Mouse (Mus musculus): ENCODE data around the gene 9530053A07Rik. TPM values are rescaled to one million over a fixed set of nuclear protein-coding genes. Genes with fewer than 3 reads are reported as not detected.

Gene 9530053A07Rik
- total and polyA plus RNA-seq, 2 experiments, result not detected

DNA sequence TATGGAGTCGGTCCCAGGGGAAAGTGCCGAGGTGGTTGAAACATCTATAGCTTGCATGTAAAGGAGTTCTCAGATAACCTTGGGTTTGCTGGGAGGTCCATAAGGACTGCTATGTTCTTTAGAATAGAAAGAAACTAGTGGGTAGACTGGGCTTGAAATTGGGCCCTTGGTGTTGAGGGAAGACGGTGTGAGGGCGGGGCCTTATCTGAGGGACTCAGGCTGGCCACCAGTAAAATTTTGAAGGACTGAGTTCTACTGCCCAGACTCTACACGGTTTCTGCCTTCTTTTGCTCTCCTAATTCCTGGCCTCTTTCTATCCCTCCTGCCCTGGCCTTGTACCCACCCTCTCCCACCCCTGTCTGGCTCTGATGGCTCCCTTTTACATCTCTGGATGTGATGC lies 51.6 kb downstream of the 9530053A07Rik start:
- H3K9ac ChIP-seq (ENCODE audit: low read depth, low read length), result no peak overlapping the region; the same call in 1 of the 2 replicates
- 79% methylated on average over 5 of the region's 5 CpGs for WGBS
- H3K4me1 ChIP-seq (ENCODE audit: control insufficient read depth, insufficient read depth, low read length), result peaks cover 3% of the 10 kb centered on the region; the same call in 1 of the 2 replicates
- TF ChIP-seq POLR2A (IDR thresholded peaks at IDR 0.05; ENCODE audit: extremely low read depth, insufficient read depth, low read length), result no peak
- TF ChIP-seq CTCF (IDR thresholded peaks at IDR 0.05; ENCODE audit: low read depth, low read length), result no peak
- H3K79me2 ChIP-seq (ENCODE audit: control insufficient read depth, insufficient read depth, low read length), result peaks cover 5% of the 10 kb centered on the region; the same call in 1 of the 2 replicates
- H3K36me3 ChIP-seq (ENCODE audit: control insufficient read depth, insufficient read depth, low read length), result peaks cover 20% of the 10 kb centered on the region; the same call in 1 of the 2 replicates
- H3K27ac ChIP-seq (replicated peaks; ENCODE audit: insufficient read depth, low read depth, low read length), result no peak overlapping the region
- H3K27me3 ChIP-seq (ENCODE audit: control insufficient read depth, insufficient read depth, low read length), result no peaks in the 10 kb centered on the region
- H3K4me3 ChIP-seq (ENCODE audit: insufficient read depth, low read depth, low read length), result no peak overlapping the region; the same call in 1 of the 2 replicates
- DNase-seq (ENCODE audit: extremely low read depth, low read depth, low spot score), result no peak

DNA sequence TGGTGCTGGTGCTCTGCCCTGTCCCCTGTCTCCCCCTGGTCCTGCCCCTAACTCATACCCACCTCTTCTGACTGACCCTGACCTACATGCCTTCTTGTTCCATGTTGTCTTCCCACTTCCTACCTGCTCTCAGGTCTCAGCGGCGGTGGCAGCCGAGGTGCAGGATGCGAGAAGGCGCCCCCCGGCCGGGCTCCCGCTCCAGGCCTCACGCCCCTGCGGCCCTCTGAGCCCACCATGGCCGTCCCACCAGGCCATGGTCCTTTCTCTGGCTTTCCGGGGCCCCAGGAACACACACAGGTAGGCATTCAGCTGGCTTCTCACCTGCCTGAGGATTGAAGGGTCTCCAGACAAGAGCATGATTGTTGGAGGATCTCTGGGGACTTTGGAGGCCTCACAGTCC lies 52.1 kb downstream of the 9530053A07Rik start:
- Histone ChIP-seq H3K9ac (ENCODE audit: low read depth, low read length) (no peak overlapping the region), H3K4me1 (ENCODE audit: control insufficient read depth, insufficient read depth, low read length) (peaks cover 3% of the 10 kb centered on the region; the same call in 1 of the 2 replicates), H3K27ac (replicated peaks; ENCODE audit: insufficient read depth, low read depth, low read length) (no peak overlapping the region), H3K79me2 (ENCODE audit: control insufficient read depth, insufficient read depth, low read length) (peaks cover 5% of the 10 kb centered on the region; the same call in 1 of the 2 replicates), H3K36me3 (ENCODE audit: control insufficient read depth, insufficient read depth, low read length) (peaks cover 19% of the 10 kb centered on the region; the same call in 1 of the 2 replicates), H3K27me3 (ENCODE audit: control insufficient read depth, insufficient read depth, low read length) (no peaks in the 10 kb centered on the region), H3K4me3 (ENCODE audit: insufficient read depth, low read depth, low read length) (no peak overlapping the region)
- no peak for DNase-seq (ENCODE audit: extremely low read depth, low read depth, low spot score)
- TF ChIP-seq CTCF (IDR thresholded peaks at IDR 0.05; ENCODE audit: low read depth, low read length) (no peak), POLR2A (IDR thresholded peaks at IDR 0.05; ENCODE audit: extremely low read depth, insufficient read depth, low read length) (no peak)
- 95% methylated on average over 12 of the region's 12 CpGs for WGBS

DNA sequence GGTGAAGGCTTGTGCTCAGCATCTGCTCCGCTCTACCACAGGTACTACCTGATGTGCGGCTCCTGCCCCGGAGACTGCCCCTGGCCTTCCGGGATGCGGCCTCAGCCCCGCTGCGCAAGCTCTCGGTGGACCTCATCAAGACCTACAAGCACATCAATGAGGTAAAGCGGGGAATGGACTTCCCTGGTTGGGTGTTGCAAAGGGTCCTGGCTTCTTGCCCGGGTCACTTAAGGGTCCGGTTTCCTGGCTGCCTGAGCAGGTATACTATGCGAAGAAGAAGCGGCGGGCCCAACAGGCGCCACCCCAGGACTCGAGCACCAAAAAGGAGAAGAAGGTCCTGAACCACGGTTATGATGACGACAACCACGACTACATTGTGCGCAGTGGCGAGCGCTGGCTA lies 53.1 kb downstream of the 9530053A07Rik start:
- 95% methylated on average over 21 of the region's 22 CpGs for WGBS
- peaks cover 3% of the 10 kb centered on the region; the same call in 1 of the 2 replicates for H3K4me1 ChIP-seq (ENCODE audit: control insufficient read depth, insufficient read depth, low read length)
- TF ChIP-seq CTCF (IDR thresholded peaks at IDR 0.05; ENCODE audit: low read depth, low read length) (no peak), POLR2A (IDR thresholded peaks at IDR 0.05; ENCODE audit: extremely low read depth, insufficient read depth, low read length) (no peak)
- DNase-seq (ENCODE audit: extremely low read depth, low read depth, low spot score), result no peak
- no peak overlapping the region for H3K9ac ChIP-seq (ENCODE audit: low read depth, low read length)
- no peak overlapping the region for H3K4me3 ChIP-seq (ENCODE audit: insufficient read depth, low read depth, low read length)
- H3K36me3 ChIP-seq (ENCODE audit: control insufficient read depth, insufficient read depth, low read length), result peaks cover 19% of the 10 kb centered on the region; the same call in 1 of the 2 replicates
- H3K27me3 ChIP-seq (ENCODE audit: control insufficient read depth, insufficient read depth, low read length), result no peaks in the 10 kb centered on the region
- peaks cover 5% of the 10 kb centered on the region; the same call in 1 of the 2 replicates for H3K79me2 ChIP-seq (ENCODE audit: control insufficient read depth, insufficient read depth, low read length)
- H3K27ac ChIP-seq (replicated peaks; ENCODE audit: insufficient read depth, low read depth, low read length), result no peak overlapping the region

DNA sequence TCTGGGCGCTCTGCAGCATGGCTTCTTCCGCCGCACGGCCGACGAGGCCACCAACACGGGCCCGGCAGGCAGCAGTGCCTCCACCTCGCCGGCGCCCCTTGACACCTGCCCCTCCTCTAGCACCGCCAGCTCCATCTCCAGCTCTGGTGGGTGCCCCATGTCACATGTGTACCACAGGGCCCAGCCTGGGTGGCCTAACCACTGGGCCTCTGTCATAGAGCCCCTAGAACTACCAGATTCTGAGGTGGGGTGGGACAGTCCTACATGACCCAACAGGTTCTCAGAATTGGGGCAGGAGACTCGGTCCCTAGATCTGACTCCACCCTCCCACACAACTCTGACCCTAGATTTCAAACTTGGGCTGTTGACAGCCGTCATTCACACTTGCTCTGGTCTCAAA lies 56.6 kb downstream of the 9530053A07Rik start:
- H3K4me1 ChIP-seq (ENCODE audit: control insufficient read depth, insufficient read depth, low read length), result no peaks in the 10 kb centered on the region
- no peak overlapping the region for H3K9ac ChIP-seq (ENCODE audit: low read depth, low read length)
- no peak for DNase-seq (ENCODE audit: extremely low read depth, low read depth, low spot score)
- H3K27ac ChIP-seq (replicated peaks; ENCODE audit: insufficient read depth, low read depth, low read length), result no peak overlapping the region
- no peaks in the 10 kb centered on the region for H3K79me2 ChIP-seq (ENCODE audit: control insufficient read depth, insufficient read depth, low read length)
- no peak for TF ChIP-seq POLR2A (IDR thresholded peaks at IDR 0.05; ENCODE audit: extremely low read depth, insufficient read depth, low read length)
- TF ChIP-seq CTCF (IDR thresholded peaks at IDR 0.05; ENCODE audit: low read depth, low read length), result no peak
- H3K36me3 ChIP-seq (ENCODE audit: control insufficient read depth, insufficient read depth, low read length), result peaks cover 25% of the 10 kb centered on the region; the same call in 1 of the 2 replicates
- H3K4me3 ChIP-seq (ENCODE audit: insufficient read depth, low read depth, low read length), result no peak overlapping the region
- H3K27me3 ChIP-seq (ENCODE audit: control insufficient read depth, insufficient read depth, low read length), result no peaks in the 10 kb centered on the region
- 96% methylated on average over 14 of the region's 14 CpGs for WGBS

DNA sequence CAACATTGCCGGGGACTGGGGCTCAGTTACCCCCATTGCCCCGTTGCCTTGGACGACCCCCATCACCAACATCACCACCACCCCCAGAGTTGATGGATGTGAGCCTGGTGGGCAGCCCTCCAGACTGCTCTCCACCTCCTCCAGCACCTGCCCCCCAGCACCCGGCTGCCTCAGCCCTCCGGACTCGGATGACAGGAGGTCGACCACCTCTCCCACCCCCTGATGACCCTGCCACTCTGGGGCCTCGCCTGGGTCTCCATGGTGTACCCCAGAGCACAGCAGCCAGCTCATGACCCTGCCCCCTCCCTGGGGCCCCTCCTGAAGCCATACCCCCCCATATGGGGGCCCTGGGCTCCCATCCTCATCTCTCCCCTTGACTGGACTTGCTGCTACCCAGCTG lies 57.4 kb downstream of the 9530053A07Rik start:
- H3K36me3 ChIP-seq (ENCODE audit: control insufficient read depth, insufficient read depth, low read length), result peaks cover 25% of the 10 kb centered on the region; the same call in 1 of the 2 replicates

DNA sequence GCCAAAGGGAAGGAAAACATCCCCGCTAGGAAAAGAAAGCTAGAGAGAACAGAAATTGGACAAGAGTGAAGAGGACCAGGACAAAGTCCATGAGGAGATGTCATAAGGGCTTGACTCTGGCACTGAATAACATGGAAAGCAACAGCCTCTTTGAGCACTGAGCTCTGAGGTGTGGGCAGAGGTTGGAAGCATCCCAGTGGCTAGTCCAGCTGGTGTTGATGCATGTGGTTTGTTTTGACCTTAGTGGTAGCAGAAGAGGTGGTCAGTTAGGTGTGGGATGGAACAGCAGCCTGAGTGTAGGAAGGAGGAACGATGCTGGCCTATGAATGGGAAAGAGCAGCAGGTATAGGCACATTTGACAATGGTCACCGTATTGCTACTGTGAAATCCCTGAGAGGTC lies 62.2 kb downstream of the 9530053A07Rik start:
- DNase-seq (ENCODE audit: extremely low read depth, low read depth, low spot score), result peak; percentile 69
- Histone ChIP-seq H3K27ac (replicated peaks; ENCODE audit: insufficient read depth, low read depth, low read length) (no peak overlapping the region), H3K4me1 (ENCODE audit: control insufficient read depth, insufficient read depth, low read length) (no peaks in the 10 kb centered on the region; the same call in 1 of the 2 replicates), H3K79me2 (ENCODE audit: control insufficient read depth, insufficient read depth, low read length) (no peaks in the 10 kb centered on the region), H3K27me3 (ENCODE audit: control insufficient read depth, insufficient read depth, low read length) (no peaks in the 10 kb centered on the region), H3K36me3 (ENCODE audit: control insufficient read depth, insufficient read depth, low read length) (peaks cover 12% of the 10 kb centered on the region; the same call in 1 of the 2 replicates), H3K9ac (ENCODE audit: low read depth, low read length) (no peak overlapping the region), H3K4me3 (ENCODE audit: insufficient read depth, low read depth, low read length) (no peak overlapping the region)
- TF ChIP-seq CTCF (IDR thresholded peaks at IDR 0.05; ENCODE audit: low read depth, low read length) (no peak), POLR2A (IDR thresholded peaks at IDR 0.05; ENCODE audit: extremely low read depth, insufficient read depth, low read length) (no peak)
- 72% methylated on average over 3 of the region's 3 CpGs for WGBS

More for the DNA sequence above, 57.4 kb downstream of the 9530053A07Rik start:
- no peaks in the 10 kb centered on the region; the same call in 1 of the 2 replicates for H3K4me1 ChIP-seq (ENCODE audit: control insufficient read depth, insufficient read depth, low read length)
- no peaks in the 10 kb centered on the region for H3K27me3 ChIP-seq (ENCODE audit: control insufficient read depth, insufficient read depth, low read length)
- H3K27ac ChIP-seq (replicated peaks; ENCODE audit: insufficient read depth, low read depth, low read length), result no peak overlapping the region
- DNase-seq (ENCODE audit: extremely low read depth, low read depth, low spot score), result no peak
- H3K79me2 ChIP-seq (ENCODE audit: control insufficient read depth, insufficient read depth, low read length), result no peaks in the 10 kb centered on the region
- no peak overlapping the region for H3K9ac ChIP-seq (ENCODE audit: low read depth, low read length)
- H3K4me3 ChIP-seq (ENCODE audit: insufficient read depth, low read depth, low read length), result no peak overlapping the region
- 94% methylated on average over 8 of the region's 8 CpGs for WGBS
- TF ChIP-seq POLR2A (IDR thresholded peaks at IDR 0.05; ENCODE audit: extremely low read depth, insufficient read depth, low read length) (no peak), CTCF (IDR thresholded peaks at IDR 0.05; ENCODE audit: low read depth, low read length) (no peak)

All from liver, adult 2 months (tissue).